Mouse (Mus musculus) macrophage (primary cell): ENCODE data around the gene Bcl11b. TPM values are rescaled to one million over a fixed set of nuclear protein-coding genes. Genes with fewer than 3 reads are reported as not detected.

Source experiments
- H3K27ac ChIP-seq: fragments of 350-480 bp; formaldehyde crosslinking; 2 replicates; pipeline ENCODE4 v1.9.0; 2021
- H3K36me3 ChIP-seq: fragments of 350-480 bp; formaldehyde crosslinking; 2 replicates; pipeline ENCODE4 v1.9.0; 2021; ENCODE audit errors: inconsistent target
- H3K4me3 ChIP-seq: fragments of 350-480 bp; formaldehyde crosslinking; 2 replicates; pipeline ENCODE4 v1.9.0; 2021; ENCODE audit errors: inconsistent target
- H3K79me2 ChIP-seq: fragments of 350-480 bp; formaldehyde crosslinking; 2 replicates; pipeline ENCODE4 v1.9.0; 2021; ENCODE audit errors: inconsistent target
- WGBS: methylation state at CpG from one replicate; pipeline ENCODE4 v1.1.7; 2026; ENCODE audit warnings: inconsistent platforms; ENCODE audit not compliant: missing documents; 5-methylcytosine and 5-hydroxymethylcytosine counted together
- polyA plus RNA-seq: library from polyadenylated mRNA; stranded (reverse); fragments of 250-400 nt; gene quantifications from 3 replicates; pipeline ENCODE4 v1.2.4, GENCODE M21; 2018; ENCODE audit warnings: inconsistent platforms

Gene Bcl11b
- polyA plus RNA-seq, 1 experiment from 2014 or later, result not detected

GRCm38 (mm10) chr12:107942100-107942499 is 61.3 kb downstream of the Bcl11b start:
- Histone ChIP-seq H3K36me3 (no peaks in the 10 kb centered on the region), H3K4me3 (no peak overlapping the region), H3K27ac (no peak overlapping the region), H3K79me2 (no peaks in the 10 kb centered on the region)
- WGBS, result 85% methylated on average over 7 of the region's 7 CpGs

GRCm38 (mm10) chr12:107940774-107941173 is 62.6 kb downstream of the Bcl11b start:
- Histone ChIP-seq H3K27ac (no peak overlapping the region), H3K36me3 (no peaks in the 10 kb centered on the region), H3K4me3 (no peak overlapping the region), H3K79me2 (no peaks in the 10 kb centered on the region)
- 90% methylated on average over 9 of the region's 9 CpGs for WGBS

GRCm38 (mm10) chr12:107939177-107939576 is 64.2 kb downstream of the Bcl11b start:
- H3K27ac ChIP-seq, result no peak overlapping the region
- no peaks in the 10 kb centered on the region for H3K79me2 ChIP-seq
- 43% methylated on average over 4 of the region's 4 CpGs for WGBS
- H3K36me3 ChIP-seq, result no peaks in the 10 kb centered on the region
- no peak overlapping the region for H3K4me3 ChIP-seq

- Histone ChIP-seq H3K36me3 (no peaks in the 10 kb centered on the region), H3K27ac (no peak overlapping the region), H3K4me3 (no peak overlapping the region), H3K79me2 (no peaks in the 10 kb centered on the region)
- 71% methylated on average over 5 of the region's 5 CpGs for WGBS
Measured at GRCm38 (mm10) chr12:107936972-107937371, 66.4 kb downstream of the Bcl11b start.

DNA sequence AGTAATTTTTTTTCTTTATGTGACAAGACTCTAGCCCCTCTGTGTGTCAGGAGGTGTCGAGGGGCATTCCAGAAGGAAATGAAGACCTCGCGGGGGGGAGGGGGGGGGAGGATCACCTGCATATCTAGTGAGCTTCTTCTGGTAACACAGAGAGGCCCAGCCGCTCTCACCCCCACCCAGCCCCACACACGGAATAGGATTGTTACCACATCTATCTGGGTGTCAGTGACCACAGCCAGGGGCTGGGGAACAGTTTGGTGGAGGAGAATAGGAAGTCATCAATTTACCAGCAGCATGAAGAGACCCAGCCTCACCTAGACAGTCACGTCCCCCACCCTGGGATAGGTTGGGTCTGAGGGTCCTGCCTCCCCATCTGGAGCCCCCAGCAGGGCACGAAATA is 67.0 kb downstream of the Bcl11b start:
- 76% methylated on average over 7 of the region's 7 CpGs for WGBS
- Histone ChIP-seq H3K36me3 (no peaks in the 10 kb centered on the region), H3K27ac (no peak overlapping the region), H3K79me2 (no peaks in the 10 kb centered on the region), H3K4me3 (no peak overlapping the region)

DNA sequence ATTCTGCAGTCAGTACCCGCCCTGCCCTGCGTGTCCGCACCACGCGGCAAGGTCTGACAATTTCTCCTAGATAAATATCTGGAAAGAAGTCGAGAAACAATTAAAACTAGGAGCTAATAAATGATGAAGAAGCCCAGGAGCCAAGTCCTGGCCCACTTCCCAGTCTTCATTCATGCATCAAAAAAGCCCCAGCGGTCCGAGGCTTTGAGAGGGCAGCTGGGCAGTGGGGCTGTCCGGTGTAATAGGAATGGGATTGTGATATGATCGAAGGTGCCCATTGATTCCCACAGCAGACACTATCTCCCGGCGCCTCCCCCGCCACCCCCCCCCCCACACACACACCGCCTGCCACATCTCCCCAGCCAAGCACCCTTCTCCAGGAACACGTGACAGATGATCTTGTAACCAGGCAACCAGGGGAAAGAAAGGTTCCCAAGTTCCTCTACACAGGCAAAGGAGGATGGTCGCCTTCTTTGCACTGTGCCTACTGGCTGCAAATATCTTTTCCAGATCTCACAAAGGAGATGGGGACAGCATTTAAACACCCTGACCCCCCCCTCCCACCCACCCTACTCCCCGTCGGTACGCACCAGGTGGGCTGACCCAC is 68.5 kb downstream of the Bcl11b start:
- WGBS, result 90% methylated on average over 19 of the region's 19 CpGs
- no peak overlapping the region for H3K4me3 ChIP-seq
- no peaks in the 10 kb centered on the region for H3K36me3 ChIP-seq
- no peaks in the 10 kb centered on the region for H3K79me2 ChIP-seq
- no peak overlapping the region for H3K27ac ChIP-seq

GRCm38 (mm10) chr12:107932140-107932539 is 71.3 kb downstream of the Bcl11b start:
- Histone ChIP-seq H3K79me2 (no peaks in the 10 kb centered on the region), H3K4me3 (no peak overlapping the region), H3K36me3 (no peaks in the 10 kb centered on the region), H3K27ac (no peak overlapping the region)
- 88% methylated on average over 12 of the region's 12 CpGs for WGBS

- 90% methylated on average over 5 of the region's 5 CpGs for WGBS
- no peak overlapping the region for H3K27ac ChIP-seq
- H3K79me2 ChIP-seq, result no peaks in the 10 kb centered on the region
- H3K4me3 ChIP-seq, result no peak overlapping the region
- H3K36me3 ChIP-seq, result no peaks in the 10 kb centered on the region
Measured at GRCm38 (mm10) chr12:107931476-107931875, 71.9 kb downstream of the Bcl11b start.

GRCm38 (mm10) chr12:107930611-107931350 is 72.6 kb downstream of the Bcl11b start:
- Histone ChIP-seq H3K36me3 (no peaks in the 10 kb centered on the region), H3K4me3 (no peak overlapping the region), H3K27ac (no peak overlapping the region), H3K79me2 (no peaks in the 10 kb centered on the region)
- 75% methylated on average over 28 of the region's 28 CpGs for WGBS

DNA sequence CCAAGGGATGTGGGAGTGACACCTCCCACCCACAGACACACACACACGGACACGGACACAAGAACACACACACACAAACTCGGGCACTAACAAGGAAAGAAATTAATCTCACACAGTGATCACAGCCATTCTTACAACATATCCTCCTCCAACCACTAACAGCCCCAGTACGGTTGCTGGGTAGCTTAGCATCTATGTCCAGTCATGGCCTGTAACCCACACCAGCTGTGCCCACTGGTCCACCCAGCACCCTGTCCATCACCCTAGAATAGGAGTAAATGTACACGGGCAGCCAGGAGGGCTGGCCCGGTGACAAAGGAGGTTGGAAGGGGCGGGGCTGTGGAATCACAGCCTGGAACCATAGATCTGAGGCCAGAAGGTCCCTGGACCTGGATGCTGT is 74.5 kb downstream of the Bcl11b start:
- no peaks in the 10 kb centered on the region for H3K36me3 ChIP-seq
- H3K4me3 ChIP-seq, result no peak overlapping the region
- H3K79me2 ChIP-seq, result no peaks in the 10 kb centered on the region
- H3K27ac ChIP-seq, result no peak overlapping the region
- WGBS, result 96% methylated on average over 6 of the region's 7 CpGs

GRCm38 (mm10) chr12:107928464-107928901 is 74.9 kb downstream of the Bcl11b start:
- Histone ChIP-seq H3K79me2 (no peaks in the 10 kb centered on the region), H3K36me3 (no peaks in the 10 kb centered on the region), H3K4me3 (no peak overlapping the region), H3K27ac (no peak overlapping the region)
- 82% methylated on average over 15 of the region's 15 CpGs for WGBS

- 72% methylated on average over 10 of the region's 10 CpGs for WGBS
- H3K36me3 ChIP-seq, result no peaks in the 10 kb centered on the region
Measured at GRCm38 (mm10) chr12:107927961-107928431, 75.4 kb downstream of the Bcl11b start.

GRCm38 (mm10) chr12:107926074-107926855 is 77.1 kb downstream of the Bcl11b start:
- H3K36me3 ChIP-seq, result no peaks in the 10 kb centered on the region
- no peaks in the 10 kb centered on the region for H3K79me2 ChIP-seq
- H3K27ac ChIP-seq, result no peak overlapping the region
- H3K4me3 ChIP-seq, result no peak overlapping the region
- WGBS, result 89% methylated on average over 22 of the region's 22 CpGs

More at GRCm38 (mm10) chr12:107927961-107928431, 75.4 kb downstream of the Bcl11b start:
- no peak overlapping the region for H3K27ac ChIP-seq
- no peak overlapping the region for H3K4me3 ChIP-seq
- H3K79me2 ChIP-seq, result no peaks in the 10 kb centered on the region

- Histone ChIP-seq H3K36me3 (no peaks in the 10 kb centered on the region), H3K4me3 (no peak overlapping the region), H3K79me2 (no peaks in the 10 kb centered on the region), H3K27ac (no peak overlapping the region)
- 90% methylated on average over 4 of the region's 4 CpGs for WGBS
Measured at GRCm38 (mm10) chr12:107924696-107925095, 78.7 kb downstream of the Bcl11b start.

GRCm38 (mm10) chr12:107923963-107924362 is 79.4 kb downstream of the Bcl11b start:
- 57% methylated on average over 3 of the region's 3 CpGs for WGBS
- Histone ChIP-seq H3K27ac (no peak overlapping the region), H3K79me2 (no peaks in the 10 kb centered on the region), H3K36me3 (no peaks in the 10 kb centered on the region), H3K4me3 (no peak overlapping the region)
